Mouse (Mus musculus) adrenal gland, postnatal 10 days (tissue): ENCODE data around the gene Hist1h2bb. TPM values are rescaled to one million over a fixed set of nuclear protein-coding genes. Genes with fewer than 3 reads are reported as not detected.
"Not testable (repeated sequence)": the region's sequence is repeated elsewhere in the genome, so short reads cannot be mapped to it uniquely, and the experiment has no call there.

ENCODE experiments used
- DNase-seq: peaks from one replicate; pipeline ENCODE4 v3.0.0; 2021; ENCODE audit warnings: mixed read lengths
- microRNA-seq: library from miRNA; unstranded; fragments of <30 nt; microRNA quantifications from one replicate; pipeline ENCODE4 v1.2.0, GENCODE M21; 2021
- total RNA-seq, 2 experiments: library from RNA; stranded (reverse); gene quantifications; 2 replicates each; pipeline ENCODE4 v1.2.3; 2021

Gene Hist1h2bb
- total RNA-seq, 2 experiments from 2014 or later = 173 to 206 TPM

DNA sequence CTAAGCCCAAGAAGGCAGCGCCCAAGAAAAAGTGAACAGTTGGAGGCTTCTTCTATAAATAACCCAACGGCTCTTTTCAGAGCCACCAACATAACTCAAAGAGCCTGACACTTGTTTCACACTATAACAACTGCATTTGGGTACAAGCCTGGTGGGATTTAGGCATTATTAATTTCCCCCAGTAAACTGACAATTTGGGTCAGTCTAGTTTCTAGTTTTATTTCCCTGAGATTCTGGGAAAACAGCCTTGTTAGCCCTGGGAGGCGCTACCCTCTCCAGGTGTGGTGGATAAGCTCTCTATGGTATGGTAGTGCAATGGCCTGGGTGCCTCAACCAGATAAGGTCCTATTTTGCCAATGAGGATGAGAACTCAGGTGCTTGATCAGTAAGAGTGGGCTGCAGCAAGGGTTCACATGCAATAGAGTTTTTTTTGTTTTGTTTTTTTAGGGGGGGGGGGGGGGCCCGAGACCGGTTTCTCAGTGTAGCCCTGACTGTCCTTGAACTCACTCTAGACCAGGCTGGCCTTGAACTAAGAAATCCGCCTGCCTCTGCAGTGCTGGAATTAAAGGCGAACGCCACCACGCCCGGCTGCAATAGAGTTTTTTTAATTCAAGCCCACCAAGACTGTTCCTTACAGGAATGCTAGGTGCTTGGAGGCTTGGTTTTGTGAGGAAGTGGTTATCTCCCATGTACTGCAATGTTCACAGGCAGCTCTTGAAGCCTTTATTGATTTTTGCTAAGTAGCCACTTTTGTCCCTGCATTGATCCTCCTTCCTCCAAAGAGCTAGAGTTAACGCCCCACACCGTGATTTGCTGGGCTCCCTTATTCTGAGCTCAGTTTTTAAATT lies 18.0 kb downstream of the Hist1h2bb start:
- DNase-seq = no peak

- no peak for DNase-seq
These were observed 18.6 kb downstream of the Hist1h2bb start for GRCm38 (mm10) chr13:23765172-23765513.

DNA sequence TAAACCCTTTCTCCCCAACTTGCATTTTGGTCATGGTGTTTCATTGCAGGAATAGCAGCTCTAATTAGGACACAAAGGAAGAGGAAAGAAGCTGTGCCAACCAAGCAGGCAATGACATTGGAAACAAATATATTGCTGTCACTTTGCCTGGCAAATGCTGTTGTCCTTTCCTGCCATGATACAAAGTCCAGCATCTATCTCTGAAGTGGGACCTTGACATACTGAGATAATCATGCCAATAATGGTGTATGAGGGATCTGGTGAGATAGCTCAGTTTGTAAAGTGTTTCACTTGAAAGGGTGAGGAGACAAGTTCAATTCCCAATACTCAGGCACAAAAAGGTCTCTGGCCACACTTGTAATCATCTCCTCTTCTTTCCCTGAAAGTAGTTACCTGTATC lies 20.2 kb downstream of the Hist1h2bb start:
- DNase-seq = peak; percentile 27

DNA sequence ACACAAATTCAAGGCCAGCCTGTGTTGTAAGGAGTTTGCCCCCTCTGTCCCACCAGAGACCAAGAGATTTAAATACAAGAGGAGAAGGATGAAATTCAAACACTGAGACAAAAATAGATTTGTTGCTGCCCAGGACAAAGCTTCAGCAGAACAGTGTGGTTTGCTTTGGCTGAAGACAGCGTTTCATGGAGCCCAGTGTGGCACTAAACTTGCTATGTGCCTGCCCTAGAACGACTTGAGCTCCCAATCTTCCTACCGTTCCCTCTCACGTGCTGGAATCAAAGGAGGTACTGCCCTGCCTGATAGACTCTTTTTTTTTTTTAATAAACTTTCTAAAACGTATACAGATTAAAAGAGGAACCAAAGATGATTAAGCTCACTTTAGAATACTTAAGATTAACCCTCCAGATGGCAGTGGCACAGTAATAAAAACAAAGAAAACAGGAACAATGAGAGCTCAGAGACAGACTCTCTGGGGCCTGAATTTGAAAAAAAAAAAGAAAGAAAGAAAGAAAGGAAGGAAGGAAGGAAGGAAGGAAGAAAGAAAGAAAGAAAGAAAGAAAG lies 22.4 kb downstream of the Hist1h2bb start:
- DNase-seq = no peak

GRCm38 (mm10) chr13:23769613-23770012 lies 23.1 kb downstream of the Hist1h2bb start, which contains the start of gene Trim38:
Trim38 (plus strand) TSS chr13:23769913.
- DNase-seq = not testable (repeated sequence)

DNA sequence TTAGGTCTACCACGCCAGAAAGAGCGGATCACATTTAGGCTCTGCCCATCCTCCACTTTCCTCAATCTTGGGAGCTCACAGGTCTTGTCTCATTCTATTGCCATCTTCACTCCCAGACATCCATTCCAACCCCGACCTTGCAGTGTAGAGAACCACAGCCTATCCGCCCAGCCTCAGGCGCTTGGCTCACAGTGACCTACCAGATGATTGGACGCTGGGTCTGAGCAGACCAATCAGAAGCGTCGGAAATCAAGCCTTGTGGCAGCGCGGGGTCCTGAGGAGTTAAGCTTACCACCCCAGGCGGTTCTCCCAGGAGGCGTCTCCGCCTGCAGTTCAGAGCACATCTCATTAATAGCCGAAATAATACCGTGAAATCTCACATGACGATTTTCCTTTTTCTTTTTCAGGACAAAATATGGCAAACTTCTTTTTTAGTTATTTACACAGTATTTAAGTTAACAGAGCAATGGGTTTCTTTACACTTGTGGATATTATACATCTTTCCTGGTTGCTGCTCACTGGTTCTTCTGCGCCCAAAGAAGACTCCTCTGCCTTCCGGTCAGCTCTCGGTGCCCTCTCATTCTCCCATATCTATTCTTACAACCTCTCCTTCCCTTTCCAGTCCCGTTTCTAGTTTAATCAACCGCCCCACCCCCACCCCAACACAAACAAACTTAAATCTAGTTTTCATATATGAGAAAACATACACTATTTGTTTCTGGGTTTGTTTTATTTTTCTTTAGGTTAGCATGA lies 26.2 kb downstream of the Hist1h2bb start:
- peak; percentile 66 for DNase-seq

DNA sequence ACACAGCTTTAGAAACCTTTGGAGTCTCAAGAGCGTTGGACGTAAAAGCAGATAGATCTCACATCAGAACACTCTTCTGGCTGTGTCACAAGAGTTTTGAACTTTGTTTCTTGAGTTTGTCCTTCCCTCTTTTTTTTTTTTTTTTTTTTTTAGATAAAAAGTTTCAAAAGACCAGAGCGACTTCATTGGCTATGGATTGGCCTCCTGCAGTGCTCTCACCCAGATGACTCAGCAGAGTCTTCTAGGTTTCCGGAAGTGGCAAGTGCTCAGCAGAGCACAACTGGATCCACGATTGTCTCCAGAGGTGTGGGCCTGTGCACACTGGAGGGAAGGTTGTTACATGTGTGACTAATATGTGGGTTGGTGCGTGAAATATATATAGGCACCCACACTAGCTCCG lies 31.8 kb downstream of the Hist1h2bb start:
- no peak for DNase-seq

DNA sequence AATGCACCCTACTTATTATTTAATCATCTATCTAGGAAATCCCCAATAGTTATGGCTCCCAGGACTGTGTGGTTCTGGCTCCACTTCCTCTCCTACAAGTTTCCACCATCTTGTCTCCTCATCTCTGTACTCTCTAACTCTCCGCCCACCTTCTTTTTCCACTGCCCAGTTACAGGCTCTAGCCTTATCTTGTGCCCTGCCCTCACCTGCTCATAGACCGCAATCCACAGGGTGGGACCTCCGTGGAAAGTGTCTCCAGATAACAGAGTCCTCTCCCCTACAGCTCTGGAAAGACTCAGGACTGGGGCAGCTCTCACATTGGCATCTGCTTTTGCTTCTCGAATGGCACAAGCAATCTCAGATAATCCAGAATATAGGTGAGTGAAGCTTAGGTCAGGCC lies 32.5 kb downstream of the Hist1h2bb start:
- DNase-seq = no peak

GRCm38 (mm10) chr13:23792520-23792919 lies 46.0 kb downstream of the Hist1h2bb start:
- DNase-seq = peak; percentile 66

Small RNA genes within 50 kb of the gene (microRNA-seq; reads per million reads assigned to microRNA genes)
- gene Gm44314 = not detected
- gene Gm44484 = not detected

Other genes starting within 250 kb of the Hist1h2bb start
- 1,000 to 10,000 TPM in 1 of 2 experiments, 100 to 1,000 TPM in 1; 930 to 1,063 TPM for gene Hist1h4h, start 215.7 kb upstream of the Hist1h2bb start, total RNA-seq
- 100 to 1,000 TPM; 261 to 325 TPM for gene Hist1h2af, start 212.8 kb upstream of the Hist1h2bb start, total RNA-seq
- 10 to 100 TPM; 76.3 to 91.7 TPM for gene Hist1h3g, start 211.3 kb upstream of the Hist1h2bb start, total RNA-seq
- 10 to 100 TPM; 20.9 to 25.4 TPM for gene Hist1h2bh, start 203.3 kb upstream of the Hist1h2bb start, total RNA-seq
- gene Hist1h3f, start 202.7 kb upstream of the Hist1h2bb start, total RNA-seq = 100 to 1,000 TPM in 1 of 2 experiments, 10 to 100 TPM in 1; 93.2 to 104 TPM
- gene Hist1h4f, start 195.1 kb upstream of the Hist1h2bb start, total RNA-seq = 100 to 1,000 TPM; 529 to 619 TPM
- 10 to 100 TPM; 27.8 to 32.6 TPM for gene Hist1h1d, start 193.5 kb upstream of the Hist1h2bb start, total RNA-seq
- 100 to 1,000 TPM; 246 to 271 TPM for gene Hist1h3e, start 184.4 kb upstream of the Hist1h2bb start, total RNA-seq
- 10 to 100 TPM; 54.9 to 55.0 TPM for gene Hist1h2ae, start 175.5 kb upstream of the Hist1h2bb start, total RNA-seq
- 100 to 1,000 TPM; 395 to 462 TPM for gene Hist1h2bg, start 175.3 kb upstream of the Hist1h2bb start, total RNA-seq
- 100 to 1,000 TPM; 168 to 215 TPM for gene Hist1h2bf, start 172.5 kb upstream of the Hist1h2bb start, total RNA-seq
- gene Hist1h2ad, start 172.4 kb upstream of the Hist1h2bb start, total RNA-seq = 10 to 100 TPM; 47.4 to 49.2 TPM
- gene Hist1h3d, start 171.0 kb upstream of the Hist1h2bb start, total RNA-seq = 10 to 100 TPM; 38.0 to 43.5 TPM
- 100 to 1,000 TPM; 294 to 310 TPM for gene Hist1h4d, start 165.1 kb upstream of the Hist1h2bb start, total RNA-seq
- gene Hist1h2be, start 125.6 kb upstream of the Hist1h2bb start, total RNA-seq = 10 to 100 TPM; 27.7 to 32.2 TPM
- gene Hist1h1e, start 124.2 kb upstream of the Hist1h2bb start, total RNA-seq = 100 to 1,000 TPM; 180 to 217 TPM
- gene Hist1h2ac, start 62.8 kb upstream of the Hist1h2bb start, total RNA-seq = 1 to 10 TPM; 8.3 to 9.7 TPM
- gene Hist1h2bc, start 62.5 kb upstream of the Hist1h2bb start, total RNA-seq = 10 to 100 TPM; 76.4 to 77.6 TPM
- gene Hist1h1t, start 50.9 kb upstream of the Hist1h2bb start, total RNA-seq = under 1 TPM; 0.69 to 0.88 TPM
- 100 to 1,000 TPM; 175 to 199 TPM for gene Hist1h4c, start 48.3 kb upstream of the Hist1h2bb start, total RNA-seq
- gene Hfe, start 35.9 kb upstream of the Hist1h2bb start, total RNA-seq = 10 to 100 TPM; 23.3 to 31.0 TPM
- 100 to 1,000 TPM; 366 to 432 TPM for gene Hist1h1c, start 7.9 kb upstream of the Hist1h2bb start, total RNA-seq
- 100 to 1,000 TPM; 127 to 144 TPM for gene Hist1h3c, start 1.1 kb upstream of the Hist1h2bb start, total RNA-seq
- 100 to 1,000 TPM; 281 to 334 TPM for gene Hist1h2ab, start 4.4 kb downstream of the Hist1h2bb start, total RNA-seq
- gene Hist1h3b, start 5.5 kb downstream of the Hist1h2bb start, total RNA-seq = 100 to 1,000 TPM; 390 to 424 TPM
- gene Hist1h4b, start 10.3 kb downstream of the Hist1h2bb start, total RNA-seq = 100 to 1,000 TPM; 282 to 291 TPM
- 100 to 1,000 TPM; 238 to 251 TPM for gene Hist1h4a, start 14.5 kb downstream of the Hist1h2bb start, total RNA-seq
- 100 to 1,000 TPM; 258 to 301 TPM for gene Hist1h3a, start 15.7 kb downstream of the Hist1h2bb start, total RNA-seq
- gene Hist1h1a, start 16.9 kb downstream of the Hist1h2bb start, total RNA-seq = 100 to 1,000 TPM; 231 to 274 TPM
- not detected for gene Trim38, start 23.2 kb downstream of the Hist1h2bb start, total RNA-seq
- 10 to 100 TPM; 16.2 to 33.8 TPM for gene Slc17a2, start 60.3 kb downstream of the Hist1h2bb start, total RNA-seq
- gene Slc17a3, start 92.7 kb downstream of the Hist1h2bb start, total RNA-seq = 1 to 10 TPM; 3.5 to 5.0 TPM
- gene Slc17a1, start 121.0 kb downstream of the Hist1h2bb start, total RNA-seq = 1 to 10 TPM in 1 of 2 experiments, under 1 TPM in 1; 0.67 to 1.5 TPM
- gene Slc17a4, start 168.3 kb downstream of the Hist1h2bb start, total RNA-seq = 1 to 10 TPM; 3.3 to 5.6 TPM
- not detected for gene Hist1h2ba, start 187.4 kb downstream of the Hist1h2bb start, total RNA-seq
- not detected for gene Hist1h2aa, start 187.7 kb downstream of the Hist1h2bb start, total RNA-seq
- gene Scgn, start 244.5 kb downstream of the Hist1h2bb start, total RNA-seq = 1 to 10 TPM; 1.2 to 3.2 TPM